Mouse (Mus musculus) kidney, adult 2 months (tissue): ENCODE measurements around the gene Amz1.

Source experiments
- CTCF ChIP-seq: fragments of 200-500 bp; conservative IDR thresholded peaks from 2 replicates; pipeline ENCODE4 v1.5.1; 2011; ENCODE audit warnings: low read depth, mild to moderate bottlenecking, control low read depth, low read length, moderate library complexity, mixed read lengths; ENCODE audit not compliant: insufficient read depth, insufficient read length
- POLR2A ChIP-seq: fragments of 200-500 bp; IDR thresholded peaks from one replicate; pipeline ENCODE4 v1.6.1; 2011; ENCODE audit warnings: low read depth, low read length, control low read depth

- no peak for TF ChIP-seq POLR2A
- TF ChIP-seq CTCF, result no peak
These were observed 82.3 kb downstream of the Amz1 start for GRCm38 (mm10) chr5:140806252-140806651.
